Mouse (Mus musculus) small intestine, adult 2 months (tissue): ENCODE data around the gene Gm20388.

ENCODE experiments used
- CTCF ChIP-seq: fragments of 200-500 bp; IDR thresholded peaks from 2 replicates; pipeline ENCODE4 v1.5.1; 2012; ENCODE audit warnings: low read depth, mild to moderate bottlenecking, control low read depth, inconsistent platforms, low read length, moderate library complexity, mixed read lengths; ENCODE audit not compliant: insufficient replicate concordance, insufficient read length; ENCODE audit errors: extremely low read depth
- POLR2A ChIP-seq: fragments of 200-500 bp; IDR thresholded peaks from 2 replicates; pipeline ENCODE4 v1.6.1; 2012; ENCODE audit warnings: low read depth, mild to moderate bottlenecking, control low read depth, inconsistent platforms, low read length, moderate library complexity

- TF ChIP-seq CTCF (no peak), POLR2A (no peak)
Measured at GRCm38 (mm10) chr8:120244553-120244952, 333.9 kb downstream of the Gm20388 start.
